Mouse (Mus musculus): ENCODE data around the gene Dand5.

DNA sequence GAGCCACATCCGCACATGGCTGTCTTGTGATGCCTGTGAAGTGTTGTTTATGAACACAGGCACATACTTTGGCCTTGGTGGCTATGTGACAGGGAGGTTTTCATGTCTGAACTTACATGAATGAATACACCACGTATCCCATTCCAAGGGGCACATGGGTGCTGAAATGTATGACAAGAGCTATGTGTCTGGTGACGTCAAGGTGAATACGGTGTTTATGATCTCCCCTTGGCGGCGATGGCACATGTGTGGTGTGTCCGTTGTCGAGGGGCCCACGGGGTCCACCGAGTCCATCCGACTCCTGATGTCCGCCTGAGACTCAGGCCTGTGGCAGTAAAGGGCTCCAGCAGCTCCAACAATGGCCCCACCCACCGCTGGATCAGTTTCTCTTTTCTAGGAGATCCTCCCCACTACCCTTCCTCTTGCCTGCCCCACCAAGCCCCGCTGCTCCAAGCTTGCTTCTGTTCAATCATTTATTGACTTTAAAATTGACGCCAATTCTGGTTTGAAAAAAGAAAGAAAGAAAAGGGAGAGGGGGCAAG lies 25.3 kb downstream of the Dand5 start:
- TF ChIP-seq SRF (IDR thresholded peaks at IDR 0.05; ENCODE audit: control insufficient read depth, insufficient read length, low read depth) (no peak), USF1 (IDR thresholded peaks at IDR 0.05; ENCODE audit: low read depth) (no peak), POLR2A (IDR thresholded peaks at IDR 0.05; ENCODE audit: insufficient read length, low read depth) (no peak)
